Mouse (Mus musculus): Measurements from ENCODE around the gene Primpol.
"Not testable (repeated sequence)": the region's sequence is repeated elsewhere in the genome, so short reads cannot be mapped to it uniquely, and the experiment has no call there.

The Primpol gene

DNA sequence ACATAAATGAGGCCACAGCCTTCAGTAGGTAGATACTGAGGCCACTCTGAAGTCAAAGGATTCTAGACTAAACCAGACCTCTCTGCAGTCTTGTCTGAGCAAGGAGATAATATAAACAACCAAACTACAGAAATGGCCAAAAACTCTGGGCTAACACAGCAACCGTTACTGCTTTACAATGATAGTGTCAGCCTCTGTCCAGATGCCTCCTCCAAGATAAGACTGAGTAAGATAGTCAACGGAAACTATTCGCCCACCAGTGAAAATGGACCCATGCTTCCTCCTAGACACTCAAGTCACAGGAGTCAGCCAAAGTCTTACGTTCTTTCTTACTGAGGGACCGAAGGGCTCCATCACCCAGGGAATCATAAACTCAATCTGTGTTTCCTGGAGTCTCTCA lies 29.1 kb downstream of the Primpol start:
- Histone ChIP-seq H3K4me3 (replicated peaks; ENCODE audit: low read length) (no peak overlapping the region), H3K36me3 (ENCODE audit: insufficient read depth, low read length) (peaks cover 7% of the 10 kb centered on the region), H3K4me1 (replicated peaks; ENCODE audit: low read depth, low read length) (peaks cover 10% of the 10 kb centered on the region), H3K9me3 (ENCODE audit: low read length) (no peaks in the 10 kb centered on the region), H3K27me3 (ENCODE audit: insufficient read depth, low read length) (no peaks in the 10 kb centered on the region)
- TF ChIP-seq CTCF (conservative IDR thresholded peaks at IDR 0.05; ENCODE audit: low read length) (no peak), NANOG (IDR thresholded peaks at IDR 0.05; ENCODE audit: borderline replicate concordance, low read length) (no peak), POU5F1 (IDR thresholded peaks at IDR 0.05; ENCODE audit: borderline replicate concordance, low read length) (no peak)

DNA sequence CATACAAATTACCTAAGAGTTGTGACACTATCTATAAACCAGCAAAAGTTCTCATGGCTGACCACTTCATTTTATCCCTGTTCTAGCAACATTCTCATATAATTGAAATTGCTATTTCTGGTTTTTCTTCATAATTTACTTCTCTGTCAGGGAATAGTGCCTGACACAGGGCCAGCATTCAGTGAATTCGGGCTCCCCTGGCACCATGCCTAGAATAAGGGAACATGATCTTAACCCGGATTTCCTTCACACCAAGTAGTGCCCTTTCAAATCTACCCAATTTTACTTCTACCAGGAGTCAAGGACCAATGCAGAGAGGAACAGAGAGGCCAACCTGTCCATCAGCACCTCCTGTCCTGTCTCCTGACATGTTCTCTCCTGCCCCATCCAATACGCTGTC lies 31.4 kb downstream of the Primpol start:
- H3K36me3 ChIP-seq (ENCODE audit: insufficient read depth, low read length): peaks cover 27% of the 10 kb centered on the region
- H3K27me3 ChIP-seq (ENCODE audit: insufficient read depth, low read length): no peaks in the 10 kb centered on the region
- no peak for TF ChIP-seq NANOG (IDR thresholded peaks at IDR 0.05; ENCODE audit: borderline replicate concordance, low read length)
- TF ChIP-seq CTCF (conservative IDR thresholded peaks at IDR 0.05; ENCODE audit: low read length): no peak
- no peak for TF ChIP-seq POU5F1 (IDR thresholded peaks at IDR 0.05; ENCODE audit: borderline replicate concordance, low read length)
- peaks cover 15% of the 10 kb centered on the region for H3K4me1 ChIP-seq (replicated peaks; ENCODE audit: low read depth, low read length)
- no peaks in the 10 kb centered on the region for H3K9me3 ChIP-seq (ENCODE audit: low read length)
- H3K4me3 ChIP-seq (replicated peaks; ENCODE audit: low read length): no peak overlapping the region

DNA sequence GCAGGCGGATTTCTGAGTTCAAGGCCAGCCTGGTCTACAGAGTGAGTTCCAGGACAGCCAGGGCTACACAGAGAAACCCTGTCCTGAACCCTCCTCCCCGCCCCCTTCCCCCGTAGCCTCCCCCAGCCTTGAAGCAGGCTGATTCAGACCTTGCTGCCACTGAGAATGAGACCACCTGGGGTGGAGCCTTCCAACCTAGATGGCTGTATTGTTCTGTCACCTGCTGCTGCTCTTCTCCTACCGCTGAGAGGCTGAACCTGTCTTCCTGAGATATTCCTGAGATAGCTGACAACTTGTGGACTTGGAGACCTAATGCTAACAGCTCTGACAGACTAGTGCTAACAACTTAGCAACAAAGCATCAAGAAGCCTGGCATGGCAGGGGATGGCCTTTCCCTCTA lies 32.7 kb downstream of the Primpol start:
- H3K4me3 ChIP-seq (replicated peaks; ENCODE audit: low read length); H3K27me3 ChIP-seq (ENCODE audit: insufficient read depth, low read length); H3K9me3 ChIP-seq (ENCODE audit: low read length): not testable (repeated sequence)
- H3K36me3 ChIP-seq (ENCODE audit: insufficient read depth, low read length): peaks cover 40% of the 10 kb centered on the region
- TF ChIP-seq NANOG (IDR thresholded peaks at IDR 0.05; ENCODE audit: borderline replicate concordance, low read length): peak; percentile 69
- peaks cover 15% of the 10 kb centered on the region for H3K4me1 ChIP-seq (replicated peaks; ENCODE audit: low read depth, low read length)

DNA sequence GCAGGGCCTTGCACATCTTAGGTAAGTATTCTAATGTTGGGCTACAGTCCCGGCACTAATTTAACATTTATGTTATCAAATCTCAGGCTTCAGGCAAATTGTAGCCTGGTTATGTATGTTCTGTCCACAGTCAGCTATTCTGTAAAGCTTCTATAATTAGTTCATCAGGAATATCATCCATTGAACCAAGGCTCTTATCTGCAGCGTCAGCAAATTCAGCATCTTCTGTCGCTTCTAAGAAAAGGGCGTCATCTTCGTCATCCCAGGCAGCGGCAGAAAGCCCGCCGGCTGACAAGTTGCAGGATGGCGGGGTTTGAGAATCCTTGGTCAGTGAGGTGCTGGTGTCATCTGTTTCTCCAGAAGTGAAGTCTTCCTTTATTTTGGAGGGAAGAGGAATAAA lies 38.2 kb downstream of the Primpol start:
- Histone ChIP-seq H3K36me3 (ENCODE audit: insufficient read depth, low read length) (peaks cover 88% of the 10 kb centered on the region), H3K27me3 (ENCODE audit: insufficient read depth, low read length) (no peaks in the 10 kb centered on the region), H3K4me1 (replicated peaks; ENCODE audit: low read depth, low read length) (peaks cover 29% of the 10 kb centered on the region), H3K9me3 (ENCODE audit: low read length) (no peaks in the 10 kb centered on the region), H3K4me3 (replicated peaks; ENCODE audit: low read length) (no peak overlapping the region)
- TF ChIP-seq CTCF (conservative IDR thresholded peaks at IDR 0.05; ENCODE audit: low read length): no peak
- TF ChIP-seq NANOG (IDR thresholded peaks at IDR 0.05; ENCODE audit: borderline replicate concordance, low read length): no peak
- TF ChIP-seq POU5F1 (IDR thresholded peaks at IDR 0.05; ENCODE audit: borderline replicate concordance, low read length): no peak

DNA sequence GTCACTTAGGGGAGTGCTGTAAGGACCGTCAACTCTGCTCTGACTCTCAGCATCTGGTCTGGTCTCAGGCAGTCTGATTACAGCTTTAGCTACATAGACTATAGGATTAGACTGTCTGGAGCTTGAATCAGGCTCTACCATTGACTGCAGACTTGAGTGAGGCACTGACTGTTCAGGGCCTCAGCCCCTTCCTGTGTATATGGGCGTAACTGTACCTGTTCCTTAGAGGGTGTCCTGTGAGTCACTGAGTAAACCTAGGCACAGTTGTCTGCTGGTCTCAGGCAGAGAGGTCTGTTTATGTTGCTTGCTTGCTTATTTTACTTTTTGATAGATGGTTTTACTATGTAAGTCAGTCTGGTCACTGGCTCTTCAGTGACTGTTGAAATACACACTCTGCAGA lies 43.0 kb downstream of the Primpol start:
- H3K4me3 ChIP-seq (replicated peaks; ENCODE audit: low read length): no peak overlapping the region
- H3K4me1 ChIP-seq (replicated peaks; ENCODE audit: low read depth, low read length): peaks cover 57% of the 10 kb centered on the region
- TF ChIP-seq NANOG (IDR thresholded peaks at IDR 0.05; ENCODE audit: borderline replicate concordance, low read length) (no peak), CTCF (conservative IDR thresholded peaks at IDR 0.05; ENCODE audit: low read length) (no peak), POU5F1 (IDR thresholded peaks at IDR 0.05; ENCODE audit: borderline replicate concordance, low read length) (no peak)
- no peaks in the 10 kb centered on the region for H3K9me3 ChIP-seq (ENCODE audit: low read length)
- H3K36me3 ChIP-seq (ENCODE audit: insufficient read depth, low read length): peaks cover 78% of the 10 kb centered on the region
- no peaks in the 10 kb centered on the region for H3K27me3 ChIP-seq (ENCODE audit: insufficient read depth, low read length)

DNA sequence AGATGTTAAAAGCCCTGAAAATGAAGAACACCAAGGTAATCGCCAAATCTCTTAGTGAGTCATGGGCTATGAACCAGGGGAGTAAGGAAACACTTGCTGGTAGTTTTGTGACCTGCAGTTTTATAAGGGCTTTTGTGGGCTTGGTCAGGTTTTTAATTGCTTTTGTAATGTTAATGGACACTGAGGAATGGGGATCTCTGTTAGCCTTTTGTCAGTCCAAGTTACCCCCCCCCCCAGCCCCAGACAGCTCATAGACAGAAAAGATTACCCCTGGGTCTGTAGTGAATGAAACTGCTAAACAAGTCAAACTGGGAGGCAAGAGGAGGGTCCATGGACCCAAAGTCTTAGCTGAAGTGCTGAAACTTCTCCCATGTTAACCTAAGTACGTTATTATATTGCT lies 43.6 kb downstream of the Primpol start:
- H3K9me3 ChIP-seq (ENCODE audit: low read length): no peaks in the 10 kb centered on the region
- peaks cover 78% of the 10 kb centered on the region for H3K36me3 ChIP-seq (ENCODE audit: insufficient read depth, low read length)
- H3K27me3 ChIP-seq (ENCODE audit: insufficient read depth, low read length): no peaks in the 10 kb centered on the region
- H3K4me1 ChIP-seq (replicated peaks; ENCODE audit: low read depth, low read length): peaks cover 57% of the 10 kb centered on the region
- H3K4me3 ChIP-seq (replicated peaks; ENCODE audit: low read length): no peak overlapping the region
- no peak for TF ChIP-seq CTCF (conservative IDR thresholded peaks at IDR 0.05; ENCODE audit: low read length)
- no peak for TF ChIP-seq NANOG (IDR thresholded peaks at IDR 0.05; ENCODE audit: borderline replicate concordance, low read length)
- TF ChIP-seq POU5F1 (IDR thresholded peaks at IDR 0.05; ENCODE audit: borderline replicate concordance, low read length): no peak

DNA sequence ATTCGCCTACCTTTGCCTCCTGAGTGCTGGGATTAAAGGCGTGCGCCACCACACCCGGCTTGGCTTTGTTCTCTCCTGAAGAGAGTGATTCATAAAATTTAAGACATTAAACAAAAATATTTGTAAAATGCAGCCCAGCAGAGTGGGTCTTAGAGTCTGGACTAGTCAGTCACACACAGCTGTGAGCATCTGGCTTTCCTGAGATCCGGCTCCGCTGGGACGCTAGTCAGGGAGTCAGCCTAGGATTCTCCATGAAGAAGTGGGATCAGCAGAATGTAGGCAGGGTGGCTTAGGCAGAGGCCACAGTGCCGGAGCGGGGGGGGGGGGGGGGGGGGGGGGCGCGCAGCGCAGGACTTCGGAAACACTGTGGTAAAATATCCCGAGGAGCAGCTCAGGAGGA lies 46.3 kb downstream of the Primpol start:
- peaks cover 77% of the 10 kb centered on the region for H3K36me3 ChIP-seq (ENCODE audit: insufficient read depth, low read length)
- no peak overlapping the region for H3K4me3 ChIP-seq (replicated peaks; ENCODE audit: low read length)
- no peaks in the 10 kb centered on the region for H3K9me3 ChIP-seq (ENCODE audit: low read length)
- no peaks in the 10 kb centered on the region for H3K27me3 ChIP-seq (ENCODE audit: insufficient read depth, low read length)
- no peak for TF ChIP-seq CTCF (conservative IDR thresholded peaks at IDR 0.05; ENCODE audit: low read length)
- no peak for TF ChIP-seq NANOG (IDR thresholded peaks at IDR 0.05; ENCODE audit: borderline replicate concordance, low read length)
- no peak for TF ChIP-seq POU5F1 (IDR thresholded peaks at IDR 0.05; ENCODE audit: borderline replicate concordance, low read length)
- H3K4me1 ChIP-seq (replicated peaks; ENCODE audit: low read depth, low read length): peaks cover 66% of the 10 kb centered on the region

DNA sequence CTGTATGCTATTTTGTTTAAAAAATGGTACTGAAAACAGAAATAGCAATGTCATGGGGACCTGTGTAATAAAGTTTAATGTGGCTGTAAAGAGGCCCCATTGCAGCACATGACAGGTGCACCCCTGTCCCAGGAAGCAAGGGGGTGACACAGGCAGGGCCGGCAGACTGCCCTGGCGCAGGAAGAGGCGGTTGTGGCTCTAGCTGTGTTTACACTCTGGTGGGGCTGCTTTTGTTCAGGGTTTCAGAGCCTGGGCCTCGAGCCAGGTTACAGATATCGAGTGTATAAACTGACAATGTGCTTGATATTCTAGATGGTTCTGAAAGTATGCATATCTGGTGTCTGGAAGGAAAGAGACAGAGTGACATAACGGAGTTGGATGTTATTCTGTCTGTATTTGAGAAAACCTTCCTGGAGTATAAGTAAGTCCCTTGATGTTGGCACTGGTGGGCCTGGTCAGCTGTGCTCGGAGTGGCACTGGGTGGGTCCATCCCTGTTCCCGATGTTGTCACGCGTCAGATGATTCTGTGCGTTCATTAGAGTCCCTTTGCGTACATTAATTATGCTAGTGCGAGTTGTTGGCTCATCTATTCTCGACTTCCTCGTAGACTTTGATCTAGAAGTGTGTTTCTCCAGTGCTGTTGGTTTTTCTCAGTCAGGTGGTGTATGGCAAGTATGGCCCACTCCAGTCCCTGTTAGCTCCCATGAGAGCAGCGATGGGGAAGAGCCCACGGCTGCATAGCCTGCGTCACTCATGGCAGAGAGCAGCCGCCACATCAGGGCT lies 47.2 kb downstream of the Primpol start:
- H3K9me3 ChIP-seq (ENCODE audit: low read length): no peaks in the 10 kb centered on the region
- TF ChIP-seq CTCF (conservative IDR thresholded peaks at IDR 0.05; ENCODE audit: low read length): no peak
- no peak for TF ChIP-seq POU5F1 (IDR thresholded peaks at IDR 0.05; ENCODE audit: borderline replicate concordance, low read length)
- no peak for TF ChIP-seq NANOG (IDR thresholded peaks at IDR 0.05; ENCODE audit: borderline replicate concordance, low read length)
- H3K4me1 ChIP-seq (replicated peaks; ENCODE audit: low read depth, low read length): peaks cover 58% of the 10 kb centered on the region
- peaks cover 77% of the 10 kb centered on the region for H3K36me3 ChIP-seq (ENCODE audit: insufficient read depth, low read length)
- H3K4me3 ChIP-seq (replicated peaks; ENCODE audit: low read length): no peak overlapping the region
- H3K27me3 ChIP-seq (ENCODE audit: insufficient read depth, low read length): no peaks in the 10 kb centered on the region

DNA sequence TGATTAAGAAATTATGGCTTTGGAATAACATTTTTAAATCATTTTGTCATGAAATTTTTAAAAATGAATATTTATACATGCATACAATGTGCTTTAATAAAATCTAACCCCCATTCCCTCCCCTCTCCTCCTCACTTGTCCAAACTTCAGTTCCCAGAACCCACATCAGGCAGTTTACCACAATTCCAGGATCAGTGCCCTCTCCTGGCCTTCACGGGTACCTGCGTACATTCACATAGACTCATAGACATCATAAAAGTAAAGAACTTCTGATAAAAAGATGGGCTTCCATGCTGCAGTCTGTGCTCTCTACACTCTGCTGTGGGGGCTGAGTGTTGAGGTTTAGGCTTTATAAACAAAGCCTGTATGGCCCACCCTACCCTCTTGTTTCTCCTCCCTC lies 48.1 kb downstream of the Primpol start:
- Histone ChIP-seq H3K9me3 (ENCODE audit: low read length) (no peaks in the 10 kb centered on the region), H3K4me1 (replicated peaks; ENCODE audit: low read depth, low read length) (peaks cover 49% of the 10 kb centered on the region), H3K4me3 (replicated peaks; ENCODE audit: low read length) (no peak overlapping the region), H3K27me3 (ENCODE audit: insufficient read depth, low read length) (no peaks in the 10 kb centered on the region), H3K36me3 (ENCODE audit: insufficient read depth, low read length) (peaks cover 76% of the 10 kb centered on the region)
- TF ChIP-seq NANOG (IDR thresholded peaks at IDR 0.05; ENCODE audit: borderline replicate concordance, low read length): no peak
- peak; percentile 25 for TF ChIP-seq CTCF (conservative IDR thresholded peaks at IDR 0.05; ENCODE audit: low read length)
- TF ChIP-seq POU5F1 (IDR thresholded peaks at IDR 0.05; ENCODE audit: borderline replicate concordance, low read length): no peak

Data from E14TG2a.4 (cell line).